Mouse (Mus musculus) heart, postnatal 25 days (tissue): ENCODE results near the gene Prelid3b. TPM values are rescaled to one million over a fixed set of nuclear protein-coding genes. Genes with fewer than 3 reads are reported as not detected.

ENCODE experiments used
- DNase-seq: peaks from one replicate; pipeline ENCODE4 v3.0.0; 2022; ENCODE audit warnings: low spot score
- intact Hi-C: fragments of 180-260 bp; cut with DNase I; formaldehyde crosslinking; loops from one replicate; pipeline ENCODE4 v1.15.1; 2025
- total RNA-seq, 2 experiments: library from RNA; stranded (reverse); gene quantifications; 2 replicates each; pipeline ENCODE4 v1.2.3; 2021

Gene Prelid3b
- total RNA-seq = 10 to 100 TPM; 65.1 to 68.1 TPM

DNA sequence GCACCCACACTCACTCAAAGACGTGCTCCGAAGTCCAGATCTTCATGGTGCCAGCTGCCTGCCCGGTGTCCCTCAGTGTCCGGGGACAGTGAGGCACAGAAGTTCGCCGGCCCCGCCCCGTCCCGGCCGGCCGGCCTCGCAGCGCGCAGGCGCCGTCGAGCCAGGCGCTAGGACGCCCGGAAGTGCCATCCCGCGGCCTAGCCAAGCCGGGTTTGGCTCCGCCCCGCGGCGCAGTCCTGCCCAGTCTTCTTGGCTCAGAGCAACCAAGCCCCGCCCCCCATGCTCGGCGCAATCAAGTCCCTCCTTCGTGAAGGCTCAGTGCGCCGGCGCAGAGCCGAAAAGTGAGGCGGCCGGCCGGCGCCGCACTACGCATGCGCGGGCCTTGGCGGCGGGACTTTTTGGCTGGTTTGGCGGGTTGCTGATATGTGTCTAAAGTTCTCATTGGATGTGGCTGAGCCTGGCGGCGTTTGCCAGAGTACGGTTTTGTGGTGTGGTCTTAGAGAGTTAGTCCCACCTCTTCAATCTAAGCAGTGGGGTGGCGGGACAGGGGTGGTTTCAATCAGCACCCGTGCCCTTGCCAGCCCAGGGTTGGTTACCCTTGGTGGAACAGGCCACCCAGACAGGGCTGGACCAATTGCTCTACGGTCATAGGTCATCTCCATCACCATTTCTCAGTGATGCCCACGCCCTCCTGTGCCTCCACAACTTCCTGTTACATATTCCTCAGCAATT, at the start of gene Prelid3b:
Gene Prelid3b (minus strand): TSS at position 264 of the 732 bp plus-strand sequence.
- DNase-seq = peak; percentile 98
- intact Hi-C loops = loop anchor here (10.0 kb wide), 1 partner anchor 382 kb away; no protein-coding TSS in a partner anchor

GRCm38 (mm10) chr2:174522134-174522533, 49.3 kb upstream of the Prelid3b start:
- intact Hi-C loops = no loop called here
- no peak for DNase-seq

DNA sequence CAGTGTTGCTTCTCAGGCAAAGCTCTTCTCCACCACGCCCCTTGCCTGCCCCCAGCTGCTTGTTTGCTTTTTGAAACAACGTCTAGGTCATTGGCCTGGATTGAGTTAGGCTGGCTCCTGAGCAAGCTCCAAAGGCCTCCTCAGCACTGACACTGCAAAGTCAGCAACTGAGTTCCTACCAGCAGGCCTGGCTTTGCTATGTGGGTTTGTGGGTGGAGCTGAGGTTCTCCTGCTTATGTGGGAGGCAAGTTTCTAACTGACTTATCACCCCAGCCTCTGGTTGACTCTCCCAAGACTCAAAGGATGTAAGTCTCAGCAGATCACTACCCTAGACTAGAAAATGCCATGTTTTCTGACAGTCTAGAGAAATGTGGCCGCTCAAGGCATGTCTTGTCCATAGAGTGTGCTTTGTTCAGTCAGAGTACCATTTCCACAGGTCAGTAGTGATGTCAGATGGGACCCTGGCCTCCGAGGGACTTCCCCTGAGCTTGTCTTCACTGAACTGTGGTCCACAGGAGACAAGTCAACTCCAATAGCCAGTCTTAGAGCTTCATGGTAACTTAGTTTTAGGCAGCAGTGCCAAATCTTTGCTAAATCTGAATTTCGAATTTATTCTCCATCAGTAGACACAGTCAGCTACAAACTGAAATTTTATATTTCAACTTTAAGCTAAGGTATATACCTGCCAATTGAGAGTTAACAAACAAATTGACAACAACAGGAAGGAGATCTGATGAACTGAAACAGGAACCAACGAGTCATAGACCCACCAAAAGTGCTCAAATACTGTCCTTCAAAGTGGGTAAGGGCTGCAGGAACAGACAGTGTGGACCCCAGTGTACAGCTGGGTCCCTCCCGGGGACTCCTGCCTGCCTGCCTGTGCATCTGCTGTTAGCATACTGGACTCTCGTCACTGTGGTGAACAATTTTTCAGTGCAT, 44.5 kb upstream of the Prelid3b start:
- no peak for DNase-seq
- intact Hi-C loops = no loop called here

- DNase-seq = no peak
- intact Hi-C loops = no loop called here
Observed at GRCm38 (mm10) chr2:174514887-174515286, 42.0 kb upstream of the Prelid3b start.

DNA sequence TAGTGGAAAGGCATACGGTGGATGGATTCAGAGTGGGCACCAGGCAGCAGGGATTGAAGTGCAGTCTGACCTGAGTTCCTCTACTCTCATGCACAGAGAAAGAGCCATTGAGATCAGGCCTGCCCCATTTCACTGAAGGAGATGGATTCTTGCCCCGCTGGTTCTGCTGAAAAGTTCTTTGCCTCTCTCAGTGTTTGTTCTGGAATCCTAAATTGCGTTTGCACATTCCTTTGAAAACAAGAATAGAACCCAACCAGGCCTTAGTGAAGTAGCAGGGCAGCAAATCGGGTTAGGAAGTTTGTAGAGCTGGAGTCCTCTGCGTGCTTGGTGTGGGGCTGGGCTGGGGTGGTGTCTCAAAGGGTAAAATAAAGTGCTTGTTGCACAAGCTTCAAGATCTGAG, 40.9 kb upstream of the Prelid3b start:
- DNase-seq = no peak
- intact Hi-C loops = no loop called here

- intact Hi-C loops = no loop called here
- DNase-seq = no peak
Observed at GRCm38 (mm10) chr2:174509825-174510224, 36.9 kb upstream of the Prelid3b start.

DNA sequence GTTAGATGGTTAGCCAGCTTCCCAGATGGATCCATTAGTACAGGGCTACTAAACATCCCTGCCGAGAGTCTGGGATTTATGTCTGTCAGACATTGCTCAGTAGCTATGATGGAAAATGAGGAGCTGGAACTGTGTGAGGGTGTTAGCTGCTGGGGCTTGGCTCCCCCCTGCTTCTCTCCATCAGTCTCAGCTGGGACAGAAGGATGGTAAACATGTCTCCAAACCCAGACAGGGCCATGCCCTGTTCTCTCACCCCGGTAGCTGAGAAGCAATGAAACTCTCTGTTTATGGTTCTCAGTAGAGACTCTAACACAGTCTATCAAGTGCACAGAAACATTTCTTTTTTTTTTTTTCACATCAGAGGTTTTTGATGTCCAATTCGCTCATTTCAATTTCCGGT, 35.1 kb upstream of the Prelid3b start:
- intact Hi-C loops = no loop called here
- DNase-seq = no peak

GRCm38 (mm10) chr2:174502831-174503460, 30.1 kb upstream of the Prelid3b start:
- no peak for DNase-seq
- intact Hi-C loops = no loop called here

DNA sequence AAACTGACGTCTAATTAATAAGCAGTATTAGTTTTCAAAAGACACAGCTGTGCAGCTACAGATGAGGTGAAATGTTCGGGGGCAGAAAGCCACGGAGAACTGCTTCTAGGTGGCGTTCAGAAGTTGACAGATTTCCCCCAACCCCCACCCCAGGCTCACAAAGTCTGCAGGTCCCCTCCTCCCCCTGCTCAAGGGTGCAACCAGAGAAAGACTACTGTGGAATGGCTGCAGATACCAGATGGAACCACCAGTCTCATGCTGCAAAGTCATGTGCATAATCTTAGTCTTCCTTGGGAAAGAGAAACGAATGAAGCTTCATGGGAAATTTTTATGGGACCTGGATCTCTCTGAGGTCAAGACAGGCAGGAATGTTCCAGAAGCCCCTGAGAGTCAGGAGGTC, 29.4 kb upstream of the Prelid3b start:
- DNase-seq = no peak
- intact Hi-C loops = no loop called here

- intact Hi-C loops = no loop called here
- DNase-seq = no peak
Observed at GRCm38 (mm10) chr2:174501517-174501916, 28.6 kb upstream of the Prelid3b start.

DNA sequence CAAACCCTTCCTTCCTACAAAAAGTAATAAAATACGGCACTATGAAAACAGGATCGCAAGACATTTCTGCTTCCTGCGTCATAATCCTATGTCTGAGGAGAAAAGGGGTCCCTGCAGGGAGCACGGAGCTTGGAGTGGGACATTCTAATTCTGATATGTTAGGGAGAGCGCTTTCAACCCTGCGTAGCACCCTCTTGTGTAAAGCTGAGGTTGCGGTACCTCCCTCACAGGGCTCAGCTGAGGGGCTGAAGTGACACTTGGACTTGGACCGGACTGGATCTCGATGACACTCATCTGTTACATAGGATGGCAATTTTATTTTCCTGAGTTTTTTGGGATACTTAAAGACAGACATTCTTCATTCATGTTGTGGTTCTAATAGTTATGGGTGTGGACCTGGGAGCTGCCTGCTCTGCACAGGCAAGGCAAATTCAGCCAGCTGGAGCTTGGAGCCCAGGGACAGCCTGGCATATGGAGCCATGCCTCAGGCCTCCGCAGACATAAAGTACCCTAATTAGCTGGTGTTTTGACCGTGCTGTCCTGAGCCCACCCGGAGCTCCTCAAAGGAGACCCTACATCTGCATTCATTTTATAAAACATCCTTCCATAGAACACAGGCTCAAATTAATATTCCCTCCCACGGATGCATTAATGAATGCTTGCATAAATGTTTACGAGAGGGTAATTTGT, 28.1 kb upstream of the Prelid3b start:
- DNase-seq = no peak
- intact Hi-C loops = no loop called here

DNA sequence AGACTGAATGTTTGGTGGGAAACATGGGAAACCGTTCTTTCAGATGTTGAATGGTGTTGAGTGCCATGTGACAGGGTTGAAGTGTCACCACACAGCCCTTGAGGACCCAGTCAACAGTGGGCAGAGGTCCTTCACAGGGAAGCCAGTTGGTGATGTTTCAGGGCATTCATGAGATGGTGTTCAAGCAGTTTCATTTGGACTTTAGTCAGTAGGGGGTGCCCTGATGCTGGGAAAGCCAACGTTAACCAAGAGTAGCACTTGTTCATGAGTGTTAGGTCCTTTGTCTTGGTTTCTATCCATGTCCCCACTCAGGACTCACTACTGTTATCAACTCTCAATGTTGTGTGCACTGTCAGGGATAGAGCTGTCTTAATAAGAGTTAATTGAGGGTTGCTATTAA, 20.0 kb upstream of the Prelid3b start:
- intact Hi-C loops = loop anchor here (1.0 kb wide), 1 partner anchor 181 kb away; no protein-coding TSS in a partner anchor

DNA sequence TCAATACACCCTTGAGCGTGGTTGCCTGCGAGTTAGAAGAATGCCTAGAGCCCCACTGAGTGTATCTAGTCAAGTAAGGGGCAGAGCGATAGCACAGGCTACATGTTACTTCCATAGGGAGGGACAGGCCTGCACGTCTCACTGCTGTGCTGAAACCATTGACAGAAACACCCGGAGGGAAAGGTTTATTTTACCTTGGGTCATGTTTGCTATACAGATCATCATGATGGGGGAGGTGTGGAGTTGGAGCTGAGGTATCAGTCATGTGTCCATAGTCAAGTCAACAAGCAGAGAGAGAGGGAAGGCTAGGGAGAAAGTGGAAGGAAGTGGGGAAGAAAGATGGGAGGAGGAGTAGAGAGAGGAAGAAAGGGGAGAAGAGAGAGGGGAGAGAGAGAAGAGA, 14.1 kb upstream of the Prelid3b start:
- no peak for DNase-seq
- intact Hi-C loops = no loop called here

More for the DNA sequence above, 20.0 kb upstream of the Prelid3b start:
- DNase-seq = no peak

DNA sequence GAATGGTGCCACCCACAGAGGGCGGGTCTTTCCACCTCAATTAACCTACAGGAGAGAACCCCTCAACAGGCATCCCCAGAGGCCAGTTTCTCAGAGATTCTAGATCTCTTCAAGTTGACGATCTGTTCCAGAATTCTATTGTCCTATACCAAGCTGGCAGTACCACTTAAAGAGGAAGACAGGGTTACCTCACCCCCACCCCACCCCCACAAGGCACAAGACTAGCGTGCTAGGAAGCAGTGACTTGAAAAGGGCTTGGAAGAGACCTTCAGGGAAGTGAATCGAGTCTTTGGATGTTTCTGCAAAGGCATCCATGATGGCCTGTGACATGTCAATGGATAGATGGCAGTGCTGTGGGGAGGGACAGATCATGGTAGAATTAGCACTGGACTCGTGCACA, 5.9 kb upstream of the Prelid3b start:
- no peak for DNase-seq
- intact Hi-C loops = loop anchor here (10.0 kb wide), 1 partner anchor 376 kb away; no protein-coding TSS in a partner anchor

- intact Hi-C loops = loop anchor here (10.0 kb wide), 1 partner anchor 377 kb away; no protein-coding TSS in a partner anchor
- DNase-seq = no peak
Observed at GRCm38 (mm10) chr2:174477543-174478319, 4.8 kb upstream of the Prelid3b start.

DNA sequence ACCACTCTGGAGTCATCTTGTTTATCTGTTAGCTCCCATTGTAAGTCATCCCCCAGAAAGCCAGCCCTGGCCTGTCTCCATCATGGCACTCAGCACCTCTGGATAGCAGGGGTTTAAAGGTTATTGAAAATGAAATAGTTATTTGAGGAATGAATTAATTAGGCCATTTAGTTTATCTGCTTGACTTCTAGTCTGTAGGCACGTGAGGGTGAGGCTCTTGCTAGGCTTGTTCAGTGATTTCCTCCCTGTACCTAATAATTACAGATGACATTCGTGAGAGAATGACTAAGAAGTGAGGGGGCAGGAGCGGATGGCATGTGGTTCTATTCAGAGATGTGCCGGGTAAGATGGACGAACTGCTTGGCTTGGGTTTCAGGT, 658 bp upstream of the Prelid3b start:
- intact Hi-C loops = loop anchor here (10.0 kb wide), 1 partner anchor 381 kb away; no protein-coding TSS in a partner anchor
- no peak for DNase-seq

- DNase-seq = no peak
- intact Hi-C loops = loop anchor here (10.0 kb wide), 1 partner anchor 382 kb away; no protein-coding TSS in a partner anchor
Observed at GRCm38 (mm10) chr2:174472407-174472806, 474 bp downstream of the Prelid3b start.

DNA sequence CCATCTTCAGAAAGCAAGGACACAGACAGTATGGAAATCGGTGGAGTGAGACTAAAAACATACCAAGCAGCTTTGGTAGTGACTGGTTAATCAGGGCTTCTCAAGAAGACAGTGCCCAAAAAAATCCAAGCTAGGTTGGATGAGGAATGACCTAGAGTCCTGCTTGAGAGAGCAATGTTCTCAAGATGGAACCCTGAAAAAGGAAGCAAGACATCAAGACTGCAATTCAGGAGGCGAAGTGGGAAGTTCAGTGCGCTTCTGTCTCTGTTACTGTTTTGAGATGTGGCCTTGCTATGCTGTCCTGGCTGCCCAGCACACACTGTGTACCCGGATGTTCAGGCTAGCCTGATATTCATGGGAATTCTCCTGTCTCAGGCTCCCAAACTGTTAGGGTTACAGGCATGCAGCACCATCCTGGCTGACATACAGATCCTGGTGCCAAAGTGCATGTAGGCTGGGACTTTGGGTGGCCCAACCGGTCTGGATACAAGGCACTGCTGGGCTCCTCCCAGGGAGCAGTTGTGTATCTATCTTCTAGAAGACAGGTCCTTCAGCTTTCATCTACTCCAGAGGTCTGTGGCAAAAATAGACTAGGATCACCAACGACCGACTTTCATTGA, 2.0 kb downstream of the Prelid3b start:
- DNase-seq = no peak
- intact Hi-C loops = loop anchor here (10.0 kb wide), 1 partner anchor 384 kb away; no protein-coding TSS in a partner anchor
